ENCODE assay signal across 16 mouse cellular contexts in genomic region chr12:69394456-69394855, GRCm38 (mm10). TPM values are rescaled to one million over a fixed set of nuclear protein-coding genes. Genes with fewer than 3 reads are reported as not detected.
A peak's percentile ranks its signal among the peaks of the same experiment; 100 is the strongest.
DNase-seq lines count a peak whose midpoint lies in the region; ATAC-seq and TF ChIP-seq lines count a peak whose summit lies in the region.
"Had no signal": no experiment of that assay in that cellular context is flagged by ENCODE, and none has a peak within 500 bp of the region (broad histone marks: within the 10 kb centered on the region; RNA-seq: fewer than 3 reads in every experiment).

No protein-coding gene starts in this region.

- no peak for TF ChIP-seq CTCF in brain, embryonic 14.5 days (IDR thresholded peaks at IDR 0.05; ENCODE audit: borderline replicate concordance, extremely low read depth, insufficient read depth, insufficient read length)

- no peak for ATAC-seq in hindbrain, embryonic 14.5 days (ENCODE audit: low FRiP score)
- no peak for ATAC-seq in hindbrain, embryonic 13.5 days (ENCODE audit: low FRiP score)
- no peak for ATAC-seq in neural tube, embryonic 15.5 days (ENCODE audit: low FRiP score)
- ATAC-seq: inflammation-experienced regulatory T-cells, adult 6 months; liver, postnatal 0 days; midbrain, embryonic 15.5 days had no signal

- H3K27ac ChIP-seq in hindbrain, embryonic 14.5 days, result no peak overlapping the region
- no peak overlapping the region for H3K27ac ChIP-seq in hindbrain, embryonic 13.5 days
- no peak overlapping the region for H3K27ac ChIP-seq in neural tube, embryonic 15.5 days (replicated peaks)
- H3K27ac ChIP-seq: limb, embryonic 10.5 days; midbrain, embryonic 15.5 days had no signal

- no peak overlapping the region for H3K4me3 ChIP-seq in hindbrain, embryonic 14.5 days (replicated peaks; ENCODE audit: low read length)
- no peak overlapping the region for H3K4me3 ChIP-seq in hindbrain, embryonic 13.5 days
- no peak overlapping the region for H3K4me3 ChIP-seq in neural tube, embryonic 15.5 days (replicated peaks)
- H3K4me3 ChIP-seq: limb, embryonic 10.5 days; midbrain, embryonic 15.5 days had no signal

- no peak for TF ChIP-seq POLR2A in brain, embryonic 14.5 days (IDR thresholded peaks at IDR 0.05; ENCODE audit: borderline replicate concordance, extremely low read depth, insufficient read depth, insufficient read length, poor library complexity, severe bottlenecking)

- H3K4me1 ChIP-seq in hindbrain, embryonic 14.5 days (replicated peaks; ENCODE audit: control insufficient read depth, insufficient read depth, low read length), result no peaks in the 10 kb centered on the region
- no peaks in the 10 kb centered on the region for H3K4me1 ChIP-seq in hindbrain, embryonic 13.5 days (replicated peaks)
- H3K4me1 ChIP-seq in neural tube, embryonic 15.5 days, result no peaks in the 10 kb centered on the region
- H3K4me1 ChIP-seq: limb, embryonic 10.5 days; midbrain, embryonic 15.5 days had no signal

- no peaks in the 10 kb centered on the region for H3K9me3 ChIP-seq in hindbrain, embryonic 14.5 days (ENCODE audit: control insufficient read depth, low read length)
- no peaks in the 10 kb centered on the region for H3K9me3 ChIP-seq in hindbrain, embryonic 13.5 days
- no peaks in the 10 kb centered on the region for H3K9me3 ChIP-seq in neural tube, embryonic 15.5 days (replicated peaks)
- H3K9me3 ChIP-seq: limb, embryonic 10.5 days; midbrain, embryonic 15.5 days had no signal

- H3K27me3 ChIP-seq in hindbrain, embryonic 14.5 days (ENCODE audit: control insufficient read depth, insufficient read depth, low read length), result no peaks in the 10 kb centered on the region
- no peaks in the 10 kb centered on the region for H3K27me3 ChIP-seq in hindbrain, embryonic 13.5 days
- H3K27me3 ChIP-seq in neural tube, embryonic 15.5 days (replicated peaks), result no peaks in the 10 kb centered on the region
- H3K27me3 ChIP-seq: midbrain, embryonic 15.5 days had no signal

- WGBS in hindbrain, embryonic 14.5 days, result 83% methylated on average over 6 of the region's 6 CpGs
- 83% methylated on average over 6 of the region's 6 CpGs for WGBS in hindbrain, embryonic 13.5 days
- 74% methylated on average over 6 of the region's 6 CpGs for WGBS in neural tube, embryonic 15.5 days

- no peak overlapping the region for H3K4me2 ChIP-seq in hindbrain, embryonic 14.5 days (replicated peaks)
- no peak overlapping the region for H3K4me2 ChIP-seq in hindbrain, embryonic 13.5 days
- H3K4me2 ChIP-seq in neural tube, embryonic 15.5 days, result no peak overlapping the region
- H3K4me2 ChIP-seq: midbrain, embryonic 15.5 days had no signal

- no peaks in the 10 kb centered on the region for H3K36me3 ChIP-seq in hindbrain, embryonic 14.5 days (replicated peaks; ENCODE audit: control insufficient read depth, insufficient read depth)
- no peaks in the 10 kb centered on the region for H3K36me3 ChIP-seq in hindbrain, embryonic 13.5 days
- no peaks in the 10 kb centered on the region for H3K36me3 ChIP-seq in neural tube, embryonic 15.5 days
- H3K36me3 ChIP-seq: limb, embryonic 10.5 days; midbrain, embryonic 15.5 days had no signal

- peak; percentile 38 for DNase-seq in hindbrain, embryonic 14.5 days (ENCODE audit: low spot score)
- peak; percentile 47 for DNase-seq in brain, embryonic 14.5 days (ENCODE audit: low read depth)
- DNase-seq in cerebellum, adult 11-12 months, result peak; percentile 95
- peak; percentile 97 to 98 for DNase-seq in cerebellum, postnatal 14 days
- DNase-seq in thymus, postnatal 10 days (ENCODE audit: low spot score in 2 of 2), result no peak
- DNase-seq: heart, postnatal 36 days; kidney, adult 2 months; kidney, postnatal 10 days; liver, postnatal 0 days; right cerebral cortex, postnatal 4 days; thymus, postnatal 36 days had no signal

- no peak overlapping the region for H3K9ac ChIP-seq in hindbrain, embryonic 14.5 days
- no peak overlapping the region for H3K9ac ChIP-seq in hindbrain, embryonic 13.5 days
- no peak overlapping the region for H3K9ac ChIP-seq in neural tube, embryonic 15.5 days (replicated peaks)
- H3K9ac ChIP-seq: liver, postnatal 0 days; midbrain, embryonic 15.5 days had no signal

RNA-seq across cellular contexts. Expression of gene Gm9887, which starts 22.2 kb away (rescaled TPM):
- 1.4 and 1.7 TPM in 2 replicates for polyA plus RNA-seq in hindbrain, embryonic 14.5 days (2014; fragmentation: Nextera tagmentation; extraction: Ambion mirVana)
- 0.81 and 1.4 TPM in 2 replicates for polyA plus RNA-seq in hindbrain, embryonic 13.5 days (2015; fragmentation: Nextera tagmentation; extraction: Ambion mirVana)
- polyA plus RNA-seq in brain, embryonic 14.5 days (2012; rRNA removed), result 0.36 and 0.39 TPM in 2 replicates
- 0.82 and 0.87 TPM in 2 replicates for polyA plus RNA-seq in neural tube, embryonic 15.5 days (2015; fragmentation: Nextera tagmentation; extraction: Ambion mirVana)
- polyA plus RNA-seq: inflammation-experienced regulatory T-cells, adult 6 months had no signal

RNA-seq across cellular contexts. Expression of gene Arf6, which starts 22.5 kb away (rescaled TPM):
- 34.5 and 36.5 TPM in 2 replicates for polyA plus RNA-seq in hindbrain, embryonic 14.5 days (2014; fragmentation: Nextera tagmentation; extraction: Ambion mirVana)
- 26.0 and 28.5 TPM in 2 replicates for polyA plus RNA-seq in hindbrain, embryonic 13.5 days (2015; fragmentation: Nextera tagmentation; extraction: Ambion mirVana)
- polyA plus RNA-seq in brain, embryonic 14.5 days (2012; rRNA removed), result 67.8 and 72.2 TPM in 2 replicates
- 28.3 and 33.5 TPM in 2 replicates for polyA plus RNA-seq in neural tube, embryonic 15.5 days (2015; fragmentation: Nextera tagmentation; extraction: Ambion mirVana)

RNA-seq across cellular contexts. Expression of gene Nemf, which starts 37.5 kb away (rescaled TPM):
- 77.2 and 80.9 TPM in 2 replicates for polyA plus RNA-seq in hindbrain, embryonic 14.5 days (2014; fragmentation: Nextera tagmentation; extraction: Ambion mirVana)
- polyA plus RNA-seq in hindbrain, embryonic 13.5 days (2015; fragmentation: Nextera tagmentation; extraction: Ambion mirVana), result 90.8 and 98.8 TPM in 2 replicates
- polyA plus RNA-seq in brain, embryonic 14.5 days (2012; rRNA removed), result 31.3 and 35.9 TPM in 2 replicates
- 89.8 and 91.1 TPM in 2 replicates for polyA plus RNA-seq in neural tube, embryonic 15.5 days (2015; fragmentation: Nextera tagmentation; extraction: Ambion mirVana)

Comparison
In these comparisons a context has a peak if more than half of its experiments do, and no peak if none do; other contexts are left out.
1. DNase-seq: peak in hindbrain, embryonic 14.5 days (single experiment), brain, embryonic 14.5 days (single experiment), cerebellum, adult 11-12 months (single experiment) and cerebellum, postnatal 14 days (2 of 2); none in thymus, postnatal 10 days (0 of 2).